Mouse (Mus musculus) C3H10T1/2 (cell line): ENCODE data around the gene Fuk. TPM values are rescaled to one million over a fixed set of nuclear protein-coding genes. Genes with fewer than 3 reads are reported as not detected.

Experiments used
- polyA plus RNA-seq, 2 experiments: library from polyadenylated mRNA; unstranded; fragments of >200 nt; fragmentation: generic; extraction: Trizol; gene quantifications; one replicate each; pipeline ENCODE4 v1.2.1; 2012; ENCODE audit warnings: missing spikeins in 2 of 2

The Fuk gene
- polyA plus RNA-seq = 1 to 10 TPM; 2.7 to 7.0 TPM

GRCm38 (mm10) chr8:110901839-110902578 is at the start of gene Fuk:
Gene Fuk (minus strand): TSS chr8:110902488.

GRCm38 (mm10) chr8:110919341-110920031 is 17.2 kb upstream of the Fuk start, which contains the start of gene St3gal2:
Gene St3gal2 (plus strand): TSS chr8:110919922.

DNA sequence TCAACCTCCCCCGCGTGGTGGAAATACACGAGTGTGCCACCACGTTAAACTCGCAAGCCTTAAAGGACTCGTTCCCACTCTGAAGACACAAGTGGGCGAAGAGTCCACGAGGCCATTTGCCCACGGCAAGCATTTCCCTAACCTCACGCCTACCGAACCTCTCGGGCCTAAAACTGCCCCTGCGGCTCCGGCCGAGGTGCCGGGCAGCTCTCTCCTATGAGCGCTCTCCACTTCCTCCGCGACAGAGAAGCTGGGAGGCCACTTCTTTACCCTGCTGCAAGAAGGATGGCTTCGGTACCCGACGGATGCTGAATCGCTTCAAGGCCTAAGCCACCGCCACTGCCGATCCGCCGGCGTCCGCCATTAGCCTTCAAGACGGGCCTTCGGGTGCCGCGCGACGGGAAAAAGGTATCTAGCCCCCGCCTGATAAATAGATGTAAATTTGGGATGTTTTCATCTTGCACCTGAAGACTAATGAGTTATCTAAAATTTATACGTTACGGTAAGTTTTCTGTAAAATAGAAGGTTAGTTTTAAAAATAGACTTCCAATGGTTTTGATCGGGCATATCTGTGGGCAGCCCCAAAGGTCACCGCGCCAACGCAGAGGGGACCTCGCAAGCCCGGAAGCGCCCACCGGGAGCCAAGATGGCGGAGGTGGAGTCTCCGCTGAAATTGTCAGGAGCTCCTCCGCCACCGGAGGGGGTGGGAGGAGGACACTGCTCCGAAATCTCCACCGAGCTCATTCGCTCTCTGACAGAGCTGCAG is 55.7 kb downstream of the Fuk start, which contains the start of the genes Cog4 and Sf3b3:
TSS of gene Cog4 (plus strand) at position 196 of the 766 bp plus-strand sequence.
TSS of gene Sf3b3 (minus strand) at position 383 of the 766 bp plus-strand sequence.

Other genes with a start within 250 kb of the Fuk start
- 10 to 100 TPM in 1 of 2 experiments, 1 to 10 TPM in 1; 5.0 to 32.2 TPM for gene Mtss1l, start 181.0 kb downstream of the Fuk start, polyA plus RNA-seq
- 10 to 100 TPM; 11.1 to 18.7 TPM for gene Il34, start 96.6 kb downstream of the Fuk start, polyA plus RNA-seq
- 10 to 100 TPM; 18.5 to 60.2 TPM for gene Cog4, start 55.9 kb downstream of the Fuk start, polyA plus RNA-seq
- gene Sf3b3, start 55.7 kb downstream of the Fuk start, polyA plus RNA-seq = 10 to 100 TPM; 32.7 to 63.3 TPM
- 10 to 100 TPM; 12.0 to 53.1 TPM for gene St3gal2, start 17.4 kb upstream of the Fuk start, polyA plus RNA-seq
- 10 to 100 TPM in 1 of 2 experiments, 1 to 10 TPM in 1; 9.3 to 26.4 TPM for gene Ddx19a, start 95.3 kb upstream of the Fuk start, polyA plus RNA-seq
- gene Ddx19b, start 129.3 kb upstream of the Fuk start, polyA plus RNA-seq = not detected
- 10 to 100 TPM; 56.0 to 69.0 TPM for gene Aars, start 130.7 kb upstream of the Fuk start, polyA plus RNA-seq
- 10 to 100 TPM in 1 of 2 experiments, not detected in 1; 19.3 TPM for gene Exosc6, start 153.9 kb upstream of the Fuk start, polyA plus RNA-seq
- under 1 TPM in 1 of 2 experiments, not detected in 1; 0.02 TPM for gene Clec18a, start 189.9 kb upstream of the Fuk start, polyA plus RNA-seq
- gene Pdpr, start 192.1 kb upstream of the Fuk start, polyA plus RNA-seq = 1 to 10 TPM in 1 of 2 experiments, under 1 TPM in 1; 0.19 to 2.5 TPM